Mouse (Mus musculus) gastrocnemius, adult 18-20 months (tissue): ENCODE results near the gene Ap1g2. TPM values are rescaled to one million over a fixed set of nuclear protein-coding genes. Genes with fewer than 3 reads are reported as not detected.

Experiments
- DNase-seq: peaks from one replicate; pipeline ENCODE4 v3.0.0; 2021; ENCODE audit warnings: low spot score
- long read RNA-seq, 2 experiments: library from polyadenylated mRNA; stranded (forward); transcript quantifications; one replicate each; pipeline ENCODE4 v2.0.0; 2021
- total RNA-seq, 2 experiments: library from RNA; stranded (reverse); gene quantifications; 2 replicates each; pipeline ENCODE4 v1.2.3; 2021

The Ap1g2 gene
- total RNA-seq = 1 to 10 TPM; 4.2 to 4.9 TPM
- long read RNA-seq, experiment 1, partial matches to known transcripts = 0 of 1 reads
- long read RNA-seq, experiment 1, other reads (novel, unspliced or antisense) = 0 of 1 reads
- long read RNA-seq, experiment 2 = 0 reads

- peak; percentile 86 for DNase-seq
Measured at GRCm38 (mm10) chr14:55105836-55106809, at the start of gene Ap1g2. Gene Ap1g2, minus strand, starts transcription at chr14:55106593.

GRCm38 (mm10) chr14:55152951-55153481 is 46.6 kb upstream of the Ap1g2 start:
- DNase-seq = no peak

DNA sequence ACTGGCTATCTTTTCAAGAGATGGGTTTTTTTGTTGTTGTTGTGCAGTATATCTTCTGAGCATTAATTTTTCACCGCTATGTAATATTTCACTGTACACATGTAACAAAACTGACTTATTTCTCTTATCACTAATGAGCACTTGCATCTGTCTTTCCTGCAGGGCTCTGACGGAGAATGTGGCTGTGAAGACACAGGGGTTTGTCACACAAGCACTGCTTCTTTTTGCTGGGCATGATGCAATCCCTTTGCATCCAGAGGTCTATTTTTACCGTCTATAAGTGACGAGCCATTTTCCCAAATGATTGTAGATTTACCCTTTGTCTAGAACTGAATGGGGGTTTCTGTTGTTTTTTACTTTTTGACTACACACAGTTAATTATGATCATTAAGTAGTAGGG is 45.8 kb upstream of the Ap1g2 start:
- DNase-seq = no peak

- no peak for DNase-seq
Measured at GRCm38 (mm10) chr14:55150985-55151384, 44.6 kb upstream of the Ap1g2 start.

DNA sequence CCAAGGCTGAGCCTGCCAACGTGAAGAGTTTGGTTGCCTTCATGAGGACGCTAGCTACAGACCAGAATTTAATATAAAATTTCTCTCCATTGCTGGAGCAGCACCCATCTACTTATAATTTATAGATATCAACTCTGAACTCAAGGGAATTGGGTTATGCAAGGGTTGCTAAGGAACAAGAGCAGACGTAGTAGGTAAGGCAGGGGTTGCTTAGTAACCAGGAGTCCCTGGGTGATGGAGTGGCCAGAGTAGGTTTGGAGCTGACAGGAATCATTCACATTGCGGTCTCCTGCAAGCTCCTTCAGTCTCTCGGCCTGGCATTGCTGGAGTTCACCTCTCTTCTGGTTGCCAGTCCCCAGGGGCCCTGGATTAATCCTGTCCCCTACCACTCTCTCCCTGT is 42.6 kb upstream of the Ap1g2 start:
- no peak for DNase-seq

GRCm38 (mm10) chr14:55148363-55148915 is 42.0 kb upstream of the Ap1g2 start:
- DNase-seq = peak; percentile 58

- DNase-seq = peak; percentile 41
Measured at GRCm38 (mm10) chr14:55146829-55147401, 40.5 kb upstream of the Ap1g2 start.

DNA sequence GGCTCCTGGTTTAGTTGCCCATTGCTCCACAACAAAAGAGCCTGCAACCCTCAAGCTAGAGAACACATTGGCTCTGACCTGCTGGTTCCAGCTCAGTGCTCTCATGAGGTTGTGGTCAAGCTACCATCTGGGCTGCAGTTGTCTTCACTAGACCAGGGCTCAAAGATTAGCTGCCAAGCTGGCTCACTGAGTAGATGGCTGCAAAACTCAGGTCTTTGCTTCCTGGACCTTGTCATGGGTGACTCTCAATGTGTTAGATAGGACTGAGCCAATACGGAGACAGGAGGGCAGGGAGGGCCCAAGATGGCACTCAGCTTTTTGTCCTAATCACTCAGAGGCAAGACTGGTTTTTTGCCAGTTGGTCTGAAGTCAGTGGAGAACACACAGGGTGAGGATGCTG is 39.9 kb upstream of the Ap1g2 start:
- DNase-seq = no peak

DNA sequence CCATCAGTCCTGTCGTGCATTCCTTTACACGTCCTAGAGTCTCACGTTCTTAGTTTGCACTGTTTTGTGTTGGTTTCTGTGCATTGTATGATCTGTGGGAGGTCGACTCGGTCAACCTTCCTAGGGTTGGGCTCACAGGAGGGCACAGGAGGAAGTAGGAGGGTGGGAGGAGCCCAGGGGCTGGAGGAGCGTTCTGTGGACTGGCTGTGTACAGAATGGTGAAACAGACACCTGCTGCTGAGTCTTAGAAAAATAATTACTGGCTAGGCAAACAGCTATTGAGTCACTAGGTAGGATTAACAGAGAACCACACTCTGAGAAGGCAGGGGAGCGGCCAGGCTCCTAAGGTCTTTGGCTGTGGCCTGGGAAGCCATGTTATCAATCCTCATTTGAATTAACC is 32.9 kb upstream of the Ap1g2 start:
- no peak for DNase-seq

GRCm38 (mm10) chr14:55135676-55136075 is 29.3 kb upstream of the Ap1g2 start:
- no peak for DNase-seq

- DNase-seq = no peak
Measured at GRCm38 (mm10) chr14:55126521-55126920, 20.1 kb upstream of the Ap1g2 start.

GRCm38 (mm10) chr14:55125711-55126110 is 19.3 kb upstream of the Ap1g2 start:
- DNase-seq = no peak

GRCm38 (mm10) chr14:55122359-55122758 is 16.0 kb upstream of the Ap1g2 start:
- DNase-seq = no peak

DNA sequence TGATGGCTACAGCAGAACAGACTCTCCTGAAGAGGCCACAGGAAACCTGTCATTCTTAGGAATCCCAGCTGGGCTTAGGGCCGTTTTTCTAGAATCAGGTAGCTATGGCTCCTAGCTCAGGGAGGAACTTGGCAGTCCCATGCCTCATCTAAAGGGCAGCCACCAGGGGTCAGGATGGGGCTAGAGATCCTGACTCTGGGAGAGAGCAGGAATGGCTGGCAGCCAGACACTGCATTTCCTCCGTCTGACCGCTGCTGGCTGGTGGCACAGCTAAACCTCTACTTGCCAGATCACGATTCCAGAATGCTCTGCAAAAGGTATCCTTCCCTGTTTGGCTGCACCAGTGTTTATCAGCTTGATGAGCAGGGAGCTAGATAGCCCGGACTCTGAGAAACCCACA is 15.6 kb upstream of the Ap1g2 start:
- DNase-seq = peak; percentile 73

DNA sequence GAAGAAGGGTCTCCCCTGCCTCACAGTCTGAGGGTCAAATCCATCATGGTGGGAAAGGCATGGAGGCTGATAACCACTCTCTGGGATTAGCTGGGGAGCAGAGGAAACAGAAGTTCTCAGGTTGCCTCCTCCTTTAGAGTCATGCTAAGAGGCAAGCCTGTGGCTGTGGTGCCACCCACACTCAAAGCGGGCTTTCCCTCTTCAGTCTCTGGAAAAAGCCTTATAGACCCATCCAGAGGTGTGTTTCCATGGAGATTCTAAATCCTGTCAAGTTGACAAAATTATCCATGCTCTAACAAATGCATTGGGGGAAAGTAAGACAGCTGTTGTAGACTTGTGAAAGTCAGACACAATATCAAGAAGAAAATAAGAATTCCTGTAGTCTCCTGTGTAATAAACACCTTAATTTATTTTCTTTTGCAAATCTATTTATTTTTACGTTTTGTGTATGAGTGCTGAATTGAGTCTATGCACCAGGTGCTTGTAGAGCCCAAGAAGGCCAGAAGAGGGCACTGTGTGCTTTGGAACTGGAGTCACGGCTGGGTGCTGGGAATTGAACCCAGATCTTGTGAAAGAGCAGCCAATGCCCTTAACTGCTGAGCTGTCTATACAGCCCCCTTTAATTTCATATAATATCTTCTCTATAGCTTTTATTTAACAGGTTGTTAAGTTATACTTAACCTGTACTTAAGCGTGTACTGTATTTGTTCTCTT is 13.2 kb upstream of the Ap1g2 start:
- DNase-seq = no peak

- DNase-seq = peak; percentile 36
Measured at GRCm38 (mm10) chr14:55118852-55119251, 12.5 kb upstream of the Ap1g2 start.

DNA sequence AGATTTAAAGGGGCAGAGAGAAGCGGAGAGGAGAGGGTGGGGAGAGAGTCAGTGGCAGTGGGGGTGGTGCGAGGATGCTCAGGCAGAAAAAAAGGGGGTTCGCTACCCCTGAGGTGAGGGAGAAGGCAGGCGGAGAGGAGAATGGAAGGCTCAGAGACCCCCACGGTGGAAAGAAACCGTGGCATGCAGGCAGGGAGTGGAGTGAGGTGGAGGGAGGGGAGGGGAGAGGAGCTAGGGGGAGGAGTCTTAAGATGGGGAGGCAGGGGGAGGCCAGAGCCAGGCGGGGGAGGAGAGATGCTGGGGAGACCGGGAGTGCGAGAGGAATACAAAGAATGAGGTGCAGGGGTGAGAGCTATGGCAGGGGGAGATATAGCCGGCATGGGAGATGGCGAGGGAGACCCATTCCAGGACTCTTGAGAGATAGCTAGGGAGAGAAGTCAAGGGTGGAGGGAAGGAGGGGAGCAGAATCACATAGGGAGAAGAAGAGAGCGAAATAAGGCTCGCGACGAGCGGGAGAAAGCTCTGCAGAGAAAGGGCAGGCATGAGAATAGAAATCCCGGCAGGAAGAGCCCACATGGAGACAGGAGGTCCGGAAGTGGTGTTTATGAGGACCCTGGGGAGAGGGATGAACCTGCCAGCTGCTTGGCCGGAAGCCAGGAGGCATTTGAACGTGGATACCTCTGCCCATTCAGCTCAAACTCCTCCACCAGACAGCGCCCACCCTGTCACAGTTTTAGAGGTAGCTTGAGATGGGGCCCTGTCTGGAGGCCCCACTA is 10.2 kb upstream of the Ap1g2 start, which contains the start of gene Jph4:
Gene Jph4 (minus strand): TSS at position 511 of the 776 bp plus-strand sequence.
- DNase-seq = no peak

DNA sequence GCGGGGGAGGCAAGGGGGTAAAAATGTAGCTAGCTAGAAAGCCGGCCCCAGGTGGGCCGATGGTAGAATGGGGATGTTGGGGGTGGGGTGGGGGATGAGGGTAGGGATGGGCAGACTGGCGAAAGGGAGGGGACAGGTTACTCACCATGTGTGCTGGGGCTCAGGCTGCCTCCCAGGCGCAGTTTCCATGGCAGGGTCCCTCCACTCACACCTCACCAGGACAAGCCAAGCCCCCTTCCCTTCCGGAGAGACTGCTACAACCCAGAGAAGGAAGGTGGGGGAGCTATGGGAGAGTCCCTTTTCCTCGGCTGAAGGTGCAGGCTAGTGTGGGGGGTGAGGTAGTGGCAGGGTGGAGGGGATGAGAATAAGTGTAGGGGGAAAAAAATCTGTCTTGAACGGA is 9.5 kb upstream of the Ap1g2 start:
- no peak for DNase-seq

- DNase-seq = no peak
Measured at GRCm38 (mm10) chr14:55114759-55115701, 8.6 kb upstream of the Ap1g2 start.
